In the genomic region with DNA sequence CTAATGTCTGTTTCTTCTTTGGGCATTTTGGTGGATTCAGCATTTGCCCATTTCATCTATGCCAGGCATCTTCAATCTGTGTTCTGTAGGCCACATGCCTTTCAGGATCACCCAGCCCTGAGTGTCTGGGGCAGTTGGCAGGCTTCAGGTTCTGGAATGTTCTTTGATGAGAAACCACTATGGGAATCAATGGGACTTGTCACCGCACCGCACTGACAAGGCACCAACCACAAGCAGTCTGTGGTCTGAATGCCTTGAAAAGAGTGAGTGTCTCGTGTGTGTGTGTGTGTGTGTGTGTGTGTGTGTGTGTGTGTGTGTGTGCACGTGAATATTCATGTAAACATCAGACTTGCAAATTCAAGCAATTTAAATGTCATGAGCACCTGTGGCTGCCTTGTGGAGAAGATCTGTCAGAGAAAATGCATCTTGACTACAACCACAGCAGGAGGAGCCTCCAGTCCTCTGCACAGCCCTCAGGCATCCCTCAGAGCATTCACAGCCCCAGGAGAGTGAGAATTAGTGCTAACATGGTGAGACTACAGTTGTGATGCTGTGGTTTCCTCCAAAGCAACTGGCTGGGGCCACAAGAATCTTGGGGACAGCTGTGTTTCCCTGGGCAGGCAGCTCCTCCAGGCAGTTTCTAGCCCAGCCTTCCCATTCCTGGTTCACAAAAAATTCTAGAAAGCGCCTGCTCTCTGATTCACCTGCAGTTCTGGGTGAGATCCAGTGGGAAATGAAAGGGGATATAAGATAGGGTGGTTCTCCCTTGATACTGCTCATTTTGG, we compare ENCODE assay signal across 24 mouse cellular contexts. TPM values are rescaled to one million over a fixed set of nuclear protein-coding genes. Genes with fewer than 3 reads are reported as not detected.
"Had no signal": no experiment of that assay in that cellular context is flagged by ENCODE, and none has a peak within 500 bp of the region (broad histone marks: within the 10 kb centered on the region; RNA-seq: fewer than 3 reads in every experiment).

No protein-coding gene starts in this region.

- H3K9ac ChIP-seq: limb, embryonic 12.5 days; limb, embryonic 15.5 days; liver, embryonic 14.5 days; liver, postnatal 0 days; lung, embryonic 14.5 days; midbrain, embryonic 12.5 days; neural tube, embryonic 12.5 days; neural tube, embryonic 15.5 days had no signal

- H3K27ac ChIP-seq: kidney, postnatal 0 days; layer of hippocampus, adult 2 months; left cerebral cortex, adult 2 months; limb, embryonic 12.5 days; limb, embryonic 15.5 days; liver, embryonic 14.5 days; midbrain, embryonic 12.5 days; neural tube, embryonic 12.5 days; neural tube, embryonic 15.5 days; stomach, postnatal 0 days had no signal

- H3K36me3 ChIP-seq: limb, embryonic 12.5 days; limb, embryonic 15.5 days; midbrain, embryonic 12.5 days; neural tube, embryonic 12.5 days; neural tube, embryonic 15.5 days had no signal

- H3K4me2 ChIP-seq: limb, embryonic 12.5 days; limb, embryonic 15.5 days; liver, embryonic 11.5 days; lung, embryonic 14.5 days; midbrain, embryonic 12.5 days; neural tube, embryonic 12.5 days; neural tube, embryonic 15.5 days had no signal

- ATAC-seq: liver, postnatal 0 days; lung, postnatal 0 days had no signal

- DNase-seq: kidney, postnatal 25 days; layer of hippocampus, postnatal 36 days; left cerebral cortex, postnatal 4 days; liver, postnatal 0 days; lung, embryonic 14.5 days; right cerebral cortex, adult 18-20 months; right cerebral cortex, postnatal 14 days; right cerebral cortex, postnatal 4 days; thymus, adult 2 months; thymus, postnatal 14 days; thymus, postnatal 4 days had no signal

- H3K9me3 ChIP-seq: limb, embryonic 12.5 days; limb, embryonic 15.5 days; midbrain, embryonic 12.5 days; neural tube, embryonic 15.5 days had no signal

- H3K4me3 ChIP-seq: layer of hippocampus, adult 2 months; left cerebral cortex, adult 2 months; limb, embryonic 12.5 days; limb, embryonic 15.5 days; megakaryocyte, embryonic 14.5 days; midbrain, embryonic 12.5 days; neural tube, embryonic 12.5 days; neural tube, embryonic 15.5 days had no signal

- H3K27me3 ChIP-seq: limb, embryonic 15.5 days; neural tube, embryonic 12.5 days; neural tube, embryonic 15.5 days had no signal

- H3K4me1 ChIP-seq: limb, embryonic 12.5 days; limb, embryonic 15.5 days; megakaryocyte, embryonic 14.5 days; midbrain, embryonic 12.5 days; neural tube, embryonic 12.5 days; neural tube, embryonic 15.5 days had no signal

RNA-seq across cellular contexts. Expression of a gene that starts 21.9 kb away (rescaled TPM):
- polyA plus RNA-seq: liver, postnatal 0 days had no signal
